Comparison of ENCODE assay signal across 9 mouse cellular contexts in the genomic region with DNA sequence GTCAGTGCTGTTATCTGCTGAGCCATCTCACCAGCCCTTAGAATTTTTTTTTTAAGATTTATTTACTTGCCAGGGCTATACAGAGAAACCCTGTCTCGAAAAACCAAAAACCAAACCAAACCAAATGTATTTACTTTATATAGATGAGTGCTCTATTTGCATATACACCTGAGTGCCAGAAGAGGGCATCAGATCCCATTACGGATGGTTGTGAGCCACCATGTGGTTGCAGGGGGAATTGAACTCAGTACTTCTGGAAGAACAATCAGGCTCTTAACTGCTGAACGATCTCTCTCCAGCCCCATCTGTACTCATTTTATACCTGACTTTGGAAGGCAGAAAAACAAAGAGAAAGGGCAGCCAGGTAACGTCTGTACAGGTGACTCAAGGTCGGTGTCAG. TPM values are rescaled to one million over a fixed set of nuclear protein-coding genes. Genes with fewer than 3 reads are reported as not detected.
DNase-seq lines count a peak whose midpoint lies in the region; ATAC-seq and TF ChIP-seq lines count a peak whose summit lies in the region.
"Had no signal": no experiment of that assay in that cellular context is flagged by ENCODE, and none has a peak within 500 bp of the region (broad histone marks: within the 10 kb centered on the region; RNA-seq: fewer than 3 reads in every experiment).

No protein-coding gene starts in this region.

- H3K9ac ChIP-seq in CH12.LX (ENCODE audit: insufficient read depth, low read depth), result peak overlapping the region; percentile 12; the same call in 1 of the 2 replicates
- H3K9ac ChIP-seq: embryonic facial prominence, embryonic 12.5 days; intestine, embryonic 15.5 days had no signal

- H3K79me2 ChIP-seq in CH12.LX (replicated peaks; ENCODE audit: control insufficient read depth, extremely low read depth, insufficient read depth, poor library complexity, severe bottlenecking), result no peaks in the 10 kb centered on the region

- no peaks in the 10 kb centered on the region for H3K36me3 ChIP-seq in CH12.LX (replicated peaks in 1 of 2; ENCODE audit: control insufficient read depth in 1 of 2, insufficient read depth in 1 of 2, low read length in 1 of 2)
- H3K36me3 ChIP-seq: embryonic facial prominence, embryonic 12.5 days; intestine, embryonic 15.5 days had no signal

- peak; percentile 63 for TF ChIP-seq RAD21 in CH12.LX (IDR thresholded peaks at IDR 0.05; ENCODE audit: low read depth, low read length)

- in situ Hi-C loops in CH12.LX (cut with MboI; ENCODE audit: low pct_ligation_motif_present, low pct_unique_long_range_greater_than_20kb, low sequenced_read_pairs), result loop anchor here (10.0 kb wide), 1 partner anchor 140 kb away; a partner anchor contains a TSS

- intact Hi-C loops in left cerebral cortex, postnatal 4 days (cut with DNase I), result loop anchor here (10.0 kb wide), 1 partner anchor 230 kb away; no protein-coding TSS in a partner anchor

- no peak for TF ChIP-seq EP300 in CH12.LX (IDR thresholded peaks at IDR 0.05; ENCODE audit: low read length)

- no peak for ATAC-seq in frontal cortex, adult (ENCODE audit: low TSS enrichment)
- ATAC-seq: intestine, embryonic 15.5 days had no signal

- no peaks in the 10 kb centered on the region for H3K27me3 ChIP-seq in CH12.LX (replicated peaks)
- H3K27me3 ChIP-seq: embryonic facial prominence, embryonic 12.5 days; intestine, embryonic 15.5 days had no signal

- H3K9me3 ChIP-seq in CH12.LX (replicated peaks; ENCODE audit: low read length), result peaks cover 13% of the 10 kb centered on the region
- H3K9me3 ChIP-seq: embryonic facial prominence, embryonic 12.5 days; intestine, embryonic 15.5 days had no signal

- H3K27ac ChIP-seq in CH12.LX (ENCODE audit: insufficient read depth, low read depth), result peak overlapping the region; percentile 77; the same call in 1 of the 2 replicates
- H3K27ac ChIP-seq: embryonic facial prominence, embryonic 12.5 days; intestine, embryonic 15.5 days had no signal

- peak; percentile 68 to 99 for TF ChIP-seq CTCF in CH12.LX (conservative IDR thresholded peaks at IDR 0.05 in 1 of 2, IDR thresholded peaks at IDR 0.05 in 1 of 2; ENCODE audit: low read depth in 2 of 2, low read length in 2 of 2)

- peaks cover 17 to 36% of the 10 kb centered on the region in 2 experiments for H3K4me1 ChIP-seq in CH12.LX (ENCODE audit: control insufficient read depth in 1 of 2, insufficient read depth in 2 of 2)
- H3K4me1 ChIP-seq: embryonic facial prominence, embryonic 12.5 days; intestine, embryonic 15.5 days had no signal

- peak overlapping the region in 2 of 3 experiments; percentile 11 to 34 for H3K4me3 ChIP-seq in CH12.LX (replicated peaks in 1 of 3; ENCODE audit: low read depth in 2 of 3, low read length in 2 of 3, poor library complexity in 1 of 3)
- H3K4me3 ChIP-seq: embryonic facial prominence, embryonic 12.5 days; intestine, embryonic 15.5 days had no signal

- H3K4me2 ChIP-seq in CH12.LX (ENCODE audit: insufficient read depth, low read depth, poor library complexity, severe bottlenecking), result peak overlapping the region; percentile 11; the same call in 1 of the 2 replicates
- H3K4me2 ChIP-seq: embryonic facial prominence, embryonic 12.5 days; intestine, embryonic 15.5 days had no signal

- DNase-seq in kidney, adult 9 months, result peak; percentile 47
- DNase-seq in kidney, adult 11 months, result no peak
- DNase-seq in CH12.LX (ENCODE audit: extremely low read depth), result peak; percentile 73
- peak; percentile 60 for DNase-seq in T-cell, adult 2 months (ENCODE audit: low spot score)
- DNase-seq in naive thymus-derived CD4-positive, alpha-beta T cell, adult 2 months (ENCODE audit: low read depth), result peak; percentile 71
- DNase-seq in left cerebral cortex, postnatal 4 days, result no peak

- no peak for TF ChIP-seq POLR2A in CH12.LX (IDR thresholded peaks at IDR 0.05; ENCODE audit: low read depth, low read length)

- dilution Hi-C loops in CH12.LX (cut with MboI; ENCODE audit: extremely low pct_ligation_motif_present, extremely low pct_unique_long_range_greater_than_20kb, low sequenced_read_pairs), result no loop called here

TF ChIP-seq in CH12.LX, 34 proteins besides CTCF, POLR2A, EP300 and RAD21:
- TF ChIP-seq TBP (conservative IDR thresholded peaks at IDR 0.05; ENCODE audit: low read depth, low read length) (no peak), ZNF384 (IDR thresholded peaks at IDR 0.05; ENCODE audit: low read depth, low read length) (peak; percentile 55), ZC3H11A (IDR thresholded peaks at IDR 0.05; ENCODE audit: low read depth, low read length) (peak; percentile 65), NRF1 (IDR thresholded peaks at IDR 0.05; ENCODE audit: low read depth, low read length) (peak; percentile 26; the same call in 1 of the 2 replicates), MXI1 (IDR thresholded peaks at IDR 0.05; ENCODE audit: low read depth, low read length) (peak; percentile 46), HCFC1 (IDR thresholded peaks at IDR 0.05; ENCODE audit: low read depth, low read length) (peak; percentile 36; the same call in 1 of the 2 replicates), MYC (IDR thresholded peaks at IDR 0.05; ENCODE audit: low read depth, low read length) (peak; percentile 90), MAFK (IDR thresholded peaks at IDR 0.05; ENCODE audit: insufficient replicate concordance, low read length) (0 out of 2 replicates have a peak, but pooled peaks have one; percentile 5), POLR2AphosphoS2 (IDR thresholded peaks at IDR 0.05; ENCODE audit: low read depth, low read length) (no peak), SMC3 (IDR thresholded peaks at IDR 0.05; ENCODE audit: low read depth, low read length) (peak; percentile 92), SIN3A (IDR thresholded peaks at IDR 0.05; ENCODE audit: low read length) (peak; percentile 63; the same call in 1 of the 2 replicates), KAT2A (IDR thresholded peaks at IDR 0.05; ENCODE audit: insufficient replicate concordance, low read length) (no peak), MEF2A (IDR thresholded peaks at IDR 0.05; ENCODE audit: borderline replicate concordance, low read depth, low read length) (peak; percentile 70; the same call in 1 of the 2 replicates), TCF12 (IDR thresholded peaks at IDR 0.05; ENCODE audit: low read depth, low read length) (0 out of 2 replicates have a peak, but pooled peaks have one; percentile 53), UBTF (IDR thresholded peaks at IDR 0.05; ENCODE audit: low read depth, low read length) (no peak), ZMIZ1 (IDR thresholded peaks at IDR 0.05; ENCODE audit: low read depth, low read length) (no peak), E2F4 (IDR thresholded peaks at IDR 0.05; ENCODE audit: insufficient replicate concordance, low read depth, low read length) (peak; percentile 34; the same call in 1 of the 2 replicates), IRF4 (IDR thresholded peaks at IDR 0.05; ENCODE audit: low read depth, low read length) (peak; percentile 49), MAX (IDR thresholded peaks at IDR 0.05; ENCODE audit: low read length) (peak; percentile 61; the same call in 1 of the 2 replicates), RCOR1 (conservative IDR thresholded peaks at IDR 0.05; ENCODE audit: low read depth, low read length) (0 out of 2 replicates have a peak, but pooled peaks have one; percentile 37), JUN (IDR thresholded peaks at IDR 0.05; ENCODE audit: insufficient read depth, low read depth, low read length) (no peak), JUND (conservative IDR thresholded peaks at IDR 0.05; ENCODE audit: low read depth, low read length) (peak; percentile 69), MAZ (IDR thresholded peaks at IDR 0.05; ENCODE audit: low read depth, low read length) (peak; percentile 36; the same call in 1 of the 2 replicates), NELFE (IDR thresholded peaks at IDR 0.05; ENCODE audit: low read depth, low read length) (peak; percentile 88; the same call in 1 of the 2 replicates), BHLHE40 (IDR thresholded peaks at IDR 0.05; ENCODE audit: low read depth, low read length) (peak; percentile 38; the same call in 1 of the 2 replicates)

RNA-seq across cellular contexts. Expression of a gene that starts 20.9 kb away (rescaled TPM):
- total RNA-seq in CH12.LX (2012; rRNA removed) (0.84 and 1.6 TPM in 2 replicates), CH12.LX (2014; rRNA removed) (0.40 and 0.45 TPM in 2 replicates)
- polyA plus RNA-seq in CH12.LX (2012; ENCODE audit: insufficient read length, low read depth), result 0.34 and 1.0 TPM in 2 replicates
- total RNA-seq in left cerebral cortex, postnatal 4 days (2021), result not detected
- polyA plus RNA-seq: embryonic facial prominence, embryonic 12.5 days; intestine, embryonic 15.5 days had no signal

RNA-seq across cellular contexts. Expression of a gene that starts 32.4 kb away (rescaled TPM):
- total RNA-seq in CH12.LX (2012; rRNA removed), result 35.6 and 51.5 TPM in 2 replicates
- 66.3 and 90.1 TPM in 2 replicates for total RNA-seq in CH12.LX (2014; rRNA removed)
- polyA plus RNA-seq in CH12.LX (2012; ENCODE audit: insufficient read length, low read depth), result 104 and 135 TPM in 2 replicates
- not detected for total RNA-seq in left cerebral cortex, postnatal 4 days (2021)

RNA-seq across cellular contexts. Expression of a gene that starts 34.7 kb away (rescaled TPM):
- total RNA-seq in CH12.LX (2012; rRNA removed) (0.21 and 0.42 TPM in 2 replicates), CH12.LX (2014; rRNA removed) (not detected in 2 replicates)
- polyA plus RNA-seq in CH12.LX (2012; ENCODE audit: insufficient read length, low read depth), result 2.6 and 3.5 TPM in 2 replicates
- 1 to 10 TPM in 1 of 2 experiments, under 1 TPM in 1; 0.48 to 1.1 TPM for total RNA-seq in left cerebral cortex, postnatal 4 days (2021)

RNA-seq across cellular contexts. Expression of a gene that starts 38.9 kb away (rescaled TPM):
- total RNA-seq in CH12.LX (2012; rRNA removed), result 0.76 and 1.1 TPM in 2 replicates
- total RNA-seq in CH12.LX (2014; rRNA removed), result not detected in 2 replicates
- polyA plus RNA-seq in CH12.LX (2012; ENCODE audit: insufficient read length, low read depth), result 0.56 and 0.99 TPM in 2 replicates
- total RNA-seq in left cerebral cortex, postnatal 4 days (2021), result 10 to 100 TPM in 1 of 2 experiments, 1 to 10 TPM in 1; 9.9 to 10.7 TPM

RNA-seq across cellular contexts. Expression of a gene that starts 42.3 kb away (rescaled TPM):
- total RNA-seq in CH12.LX (2012; rRNA removed) (243 and 254 TPM in 2 replicates), CH12.LX (2014; rRNA removed) (119 and 147 TPM in 2 replicates)
- 412 and 540 TPM in 2 replicates for polyA plus RNA-seq in CH12.LX (2012; ENCODE audit: insufficient read length, low read depth)
- total RNA-seq in left cerebral cortex, postnatal 4 days (2021), result 10 to 100 TPM; 39.2 to 59.6 TPM

Comparison
In these comparisons a context has a peak if more than half of its experiments do, and no peak if none do; other contexts are left out.
1. DNase-seq: peak in kidney, adult 9 months (single experiment), CH12.LX (single experiment), T-cell, adult 2 months (single experiment) and naive thymus-derived CD4-positive, alpha-beta T cell, adult 2 months (single experiment); none in kidney, adult 11 months (single experiment) and left cerebral cortex, postnatal 4 days (single experiment).
2. RNA of a gene that starts 32.4 kb away (total RNA-seq): 35.6 to 90.1 TPM in CH12.LX; not detected in left cerebral cortex, postnatal 4 days; every median in the first group is over 10 times any median in the second.